Mouse (Mus musculus) left cerebral cortex, adult 6 months (tissue): ENCODE measurements around the gene Gsx2. TPM values are rescaled to one million over a fixed set of nuclear protein-coding genes. Genes with fewer than 3 reads are reported as not detected.

Experiments used
- long read RNA-seq, 2 experiments: library from polyadenylated mRNA; unstranded; transcript quantifications; one replicate each; pipeline ENCODE4 v2.0.0; 2019 to 2020
- polyA plus RNA-seq: library from polyadenylated mRNA; unstranded; fragments of <200 nt; fragmentation: Nextera tagmentation; gene quantifications from 2 replicates; pipeline ENCODE4 v1.2.3, GENCODE M21; 2021

Gsx2 gene
- 0.38 and 0.50 TPM in 2 replicates for polyA plus RNA-seq
- long read RNA-seq, experiment 1, partial matches to known transcripts = 0 of 2 reads
- long read RNA-seq, experiment 1, other reads (novel, unspliced or antisense) = 0 of 2 reads
- long read RNA-seq, experiment 2 = 0 reads

DNA sequence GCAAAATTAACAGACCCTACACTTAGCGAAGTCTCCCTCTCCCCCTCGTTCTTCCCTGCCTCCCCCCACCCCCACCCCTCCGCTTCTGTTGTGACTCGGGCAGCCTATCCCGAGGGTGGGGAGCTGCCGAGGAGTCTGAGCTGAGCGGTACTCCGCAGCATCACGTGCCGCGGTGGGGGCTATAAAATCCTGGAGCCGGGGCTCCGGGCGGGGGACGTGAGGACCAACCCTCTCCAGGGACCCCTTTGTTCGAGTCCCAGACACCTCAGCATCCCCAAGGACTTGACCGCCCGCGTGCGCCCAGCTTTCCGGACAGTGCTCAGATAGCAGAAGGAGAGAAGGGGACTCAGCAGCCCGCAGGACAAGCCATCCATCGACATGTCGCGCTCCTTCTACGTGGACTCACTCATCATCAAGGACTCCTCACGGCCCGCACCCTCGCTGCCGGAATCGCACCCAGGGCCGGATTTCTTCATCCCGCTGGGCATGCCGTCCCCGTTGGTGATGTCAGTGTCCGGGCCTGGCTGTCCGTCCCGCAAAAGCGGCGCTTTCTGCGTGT is at the start of gene Gsx2:
TSS of gene Gsx2 (plus strand) at position 219 of the 559 bp plus-strand sequence.

GRCm38 (mm10) chr5:75044310-75044904 is 31.0 kb upstream of the Gsx2 start, which contains the start of gene Chic2:
Chic2 (minus strand) TSS chr5:75044774.

Other genes starting within 250 kb of the Gsx2 start
- gene Chic2, start 30.8 kb upstream of the Gsx2 start, polyA plus RNA-seq = 0.86 and 32.0 TPM in 2 replicates
- 8.2 and 10.8 TPM in 2 replicates for gene Pdgfra, start 76.7 kb downstream of the Gsx2 start, polyA plus RNA-seq